ENCODE assay signal across 17 mouse cellular contexts in the genomic region with DNA sequence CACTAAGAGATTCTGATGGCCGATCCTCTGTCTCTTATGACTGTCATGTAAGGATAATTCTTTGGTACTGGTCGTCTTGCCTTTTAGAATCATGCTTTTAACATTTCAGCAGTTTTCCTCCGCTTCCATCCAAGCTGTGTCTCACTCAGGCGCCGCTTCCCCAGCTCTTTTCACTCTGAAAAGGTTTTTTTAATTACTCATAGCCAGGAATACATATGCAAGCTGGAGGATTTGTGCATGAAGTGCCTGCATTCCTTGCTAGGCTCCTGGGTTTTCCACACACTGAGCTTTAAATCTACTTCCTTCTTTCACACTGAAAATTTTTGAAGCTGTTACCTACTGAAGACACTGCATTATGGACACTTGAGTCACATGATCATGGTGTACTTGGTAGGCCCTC. TPM values are rescaled to one million over a fixed set of nuclear protein-coding genes. Genes with fewer than 3 reads are reported as not detected.
"Had no signal": no experiment of that assay in that cellular context is flagged by ENCODE, and none has a peak within 500 bp of the region (broad histone marks: within the 10 kb centered on the region; RNA-seq: fewer than 3 reads in every experiment).

No protein-coding gene starts in this region.

- DNase-seq: kidney, adult 2 months; kidney, postnatal 14 days; layer of hippocampus, postnatal 36 days; lung, adult 2 months; lung, postnatal 36 days; thymus, adult 18-20 months; thymus, postnatal 14 days had no signal

- ATAC-seq: intestine, embryonic 16.5 days; lung, postnatal 0 days had no signal

- H3K4me2 ChIP-seq: kidney, embryonic 15.5 days; liver, embryonic 11.5 days; liver, embryonic 15.5 days had no signal

- H3K27me3 ChIP-seq: kidney, embryonic 15.5 days; liver, embryonic 15.5 days had no signal

- H3K4me1 ChIP-seq: limb, embryonic 10.5 days; liver, embryonic 15.5 days had no signal

- H3K27ac ChIP-seq: kidney, embryonic 15.5 days; limb, embryonic 10.5 days; liver, embryonic 15.5 days; stomach, postnatal 0 days had no signal

- H3K9ac ChIP-seq: kidney, embryonic 15.5 days; liver, embryonic 15.5 days had no signal

- H3K4me3 ChIP-seq: kidney, embryonic 15.5 days; limb, embryonic 10.5 days; liver, embryonic 15.5 days had no signal

- H3K9me3 ChIP-seq: kidney, embryonic 15.5 days; limb, embryonic 10.5 days; liver, embryonic 15.5 days had no signal

RNA-seq across cellular contexts. Expression of a gene that starts 17.0 kb away (rescaled TPM):
- total RNA-seq: layer of hippocampus, postnatal 36 days; megakaryocyte progenitor cell, adult 5-6 weeks had no signal
- polyA plus RNA-seq: large intestine, adult 2 months; neural tube, embryonic 14.5 days had no signal
